Mouse (Mus musculus) E14TG2a.4 (cell line): ENCODE results near the gene Tex21.

Source experiments
- H3K27me3 ChIP-seq: 2 replicates; pipeline ENCODE4 v1.6.1; 2014; ENCODE audit warnings: low read length, control low read depth; ENCODE audit not compliant: insufficient read depth
- H3K36me3 ChIP-seq: 2 replicates; pipeline ENCODE4 v1.6.1; 2014; ENCODE audit warnings: low read length, control low read depth; ENCODE audit not compliant: insufficient read depth
- H3K4me1 ChIP-seq: replicated peaks from 2 replicates; pipeline ENCODE4 v1.6.1; 2014; ENCODE audit warnings: low read depth, low read length, control low read depth
- H3K4me3 ChIP-seq: replicated peaks from 2 replicates; pipeline ENCODE4 v1.5.1; 2014; ENCODE audit warnings: mild to moderate bottlenecking, low read length
- H3K9me3 ChIP-seq: 2 replicates; pipeline ENCODE4 v1.6.1; 2014; ENCODE audit warnings: low read length, control low read depth
- CTCF ChIP-seq: conservative IDR thresholded peaks from 2 replicates; pipeline ENCODE4 v1.5.1; 2014; ENCODE audit warnings: low read length
- NANOG ChIP-seq: IDR thresholded peaks from 2 replicates; pipeline ENCODE4 v1.6.1; 2014; ENCODE audit warnings: borderline replicate concordance, low read length, mixed read lengths
- POU5F1 ChIP-seq: IDR thresholded peaks from 2 replicates; pipeline ENCODE4 v1.6.1; 2014; ENCODE audit warnings: low read length, borderline replicate concordance

The Tex21 gene

DNA sequence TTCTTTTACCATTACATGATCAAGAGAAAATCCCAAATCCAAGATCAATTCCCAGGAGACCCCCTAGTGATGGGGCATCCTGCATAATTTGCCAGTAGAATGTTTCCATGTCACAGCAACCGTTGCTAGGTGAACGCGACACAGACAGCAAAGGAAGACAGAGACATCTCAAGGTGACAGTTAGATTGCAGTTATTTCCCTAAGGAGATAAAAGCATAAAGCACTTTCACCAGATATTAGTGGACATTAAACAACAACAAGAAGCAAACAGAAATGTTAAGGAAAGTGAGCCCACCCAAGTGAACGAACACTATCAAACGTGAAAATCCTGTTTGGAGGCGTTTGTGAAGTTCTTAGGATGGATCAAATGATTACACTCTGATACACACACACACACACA is at the start of gene Tex21:
Tex21 (minus strand) TSS at position 101 of the 400 bp plus-strand sequence.
- TF ChIP-seq NANOG (no peak), CTCF (no peak), POU5F1 (no peak)
- H3K4me3 ChIP-seq = no peak within 1 kb of the TSS
- H3K36me3 ChIP-seq = no peaks in the 10 kb centered on the region
- H3K9me3 ChIP-seq = no peaks in the 10 kb centered on the region
- H3K27me3 ChIP-seq = no peaks in the 10 kb centered on the region
- H3K4me1 ChIP-seq = peaks cover 38% of the 10 kb centered on the region

DNA sequence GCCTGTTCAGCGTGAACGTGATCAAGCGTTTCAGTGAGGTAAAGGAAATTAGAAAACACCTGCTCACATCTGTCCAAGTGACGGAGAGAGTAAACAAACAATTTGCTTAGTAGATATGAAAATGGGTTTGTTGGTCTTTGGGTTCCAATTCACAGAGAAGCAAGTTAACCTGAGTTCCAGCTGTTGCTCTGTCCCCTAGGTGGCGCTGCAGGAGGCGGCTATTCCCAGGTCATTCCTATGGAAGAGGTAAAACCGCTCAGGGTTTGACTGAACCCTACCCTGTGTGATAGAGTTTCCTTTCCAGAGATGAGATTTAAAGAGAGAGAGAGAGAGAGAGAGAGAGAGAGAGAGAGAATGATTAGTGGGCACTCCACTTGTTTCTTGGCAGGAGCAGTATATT is 46.6 kb upstream of the Tex21 start:
- Histone ChIP-seq H3K4me3 (no peak overlapping the region), H3K27me3 (no peaks in the 10 kb centered on the region), H3K36me3 (peaks cover 98% of the 10 kb centered on the region), H3K9me3 (no peaks in the 10 kb centered on the region), H3K4me1 (peaks cover 44% of the 10 kb centered on the region)
- no peak for TF ChIP-seq POU5F1
- TF ChIP-seq CTCF = peak; percentile 83
- TF ChIP-seq NANOG = no peak

DNA sequence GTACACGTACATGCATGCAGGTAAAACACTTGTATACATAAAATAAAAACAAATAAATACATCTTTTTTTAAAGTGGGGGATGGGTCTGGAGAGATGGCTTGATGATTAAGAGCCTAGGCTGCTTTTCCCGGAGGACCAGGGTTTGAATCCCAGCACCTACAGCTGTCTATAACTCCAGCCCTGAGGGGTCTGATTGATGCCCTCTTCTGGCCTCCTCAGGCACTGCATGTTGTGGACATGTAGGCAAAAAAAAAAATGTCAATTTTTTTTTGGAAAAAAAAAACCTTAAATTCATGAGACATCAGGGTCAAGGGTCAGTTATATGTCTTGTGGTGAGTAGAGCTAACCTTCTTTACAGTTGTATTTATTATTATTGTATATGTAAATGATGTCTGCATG is 43.7 kb upstream of the Tex21 start:
- H3K9me3 ChIP-seq = no peaks in the 10 kb centered on the region

DNA sequence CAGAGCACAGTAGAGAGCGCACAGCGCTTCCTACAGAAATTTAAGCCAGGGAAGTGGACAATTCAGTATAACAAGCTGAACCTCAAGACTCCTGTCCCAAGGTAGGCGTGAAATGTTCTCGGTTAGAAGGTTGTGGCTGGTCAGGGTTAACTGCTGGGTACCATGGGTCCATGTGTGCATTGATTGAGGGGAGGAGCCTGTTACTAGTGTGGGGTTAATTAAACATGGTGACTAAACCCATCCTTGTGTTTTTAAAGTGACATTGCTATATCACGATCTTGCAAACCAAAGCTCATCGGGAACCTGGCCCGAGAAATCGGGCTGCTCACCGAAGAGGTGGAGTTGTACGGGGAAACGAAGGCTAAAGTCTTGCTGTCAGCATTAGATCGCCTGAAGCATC is 42.9 kb upstream of the Tex21 start:
- Histone ChIP-seq H3K9me3 (no peaks in the 10 kb centered on the region), H3K4me3 (no peak overlapping the region), H3K4me1 (peaks cover 48% of the 10 kb centered on the region), H3K36me3 (peaks cover 94% of the 10 kb centered on the region), H3K27me3 (no peaks in the 10 kb centered on the region)
- no peak for TF ChIP-seq POU5F1
- no peak for TF ChIP-seq NANOG
- no peak for TF ChIP-seq CTCF

More for the DNA sequence above, 43.7 kb upstream of the Tex21 start:
- Histone ChIP-seq H3K27me3 (no peaks in the 10 kb centered on the region), H3K4me3 (no peak overlapping the region), H3K36me3 (peaks cover 95% of the 10 kb centered on the region), H3K4me1 (peaks cover 48% of the 10 kb centered on the region)
- no peak for TF ChIP-seq POU5F1
- TF ChIP-seq CTCF = peak; percentile 64
- TF ChIP-seq NANOG = no peak

DNA sequence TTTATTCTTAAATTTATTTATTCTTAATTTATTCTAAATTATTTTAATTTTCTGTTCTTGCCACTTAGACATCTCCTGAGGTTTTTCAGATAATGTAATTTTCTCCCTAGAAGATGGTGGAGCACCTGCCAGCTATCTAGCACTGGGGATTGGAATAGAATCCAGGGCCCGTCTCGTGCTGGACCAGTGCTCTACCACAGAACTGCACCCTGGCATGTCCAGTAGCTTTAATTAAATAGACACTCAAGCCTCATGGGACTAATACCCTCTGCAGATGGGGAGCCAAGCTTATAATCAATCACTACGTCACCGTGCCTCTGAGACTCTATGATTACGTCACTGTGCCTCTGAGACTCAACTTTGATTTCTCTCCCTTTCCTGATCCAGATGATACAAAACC is 41.9 kb upstream of the Tex21 start:
- peaks cover 94% of the 10 kb centered on the region for H3K36me3 ChIP-seq
- peaks cover 48% of the 10 kb centered on the region for H3K4me1 ChIP-seq
- no peaks in the 10 kb centered on the region for H3K27me3 ChIP-seq
- H3K4me3 ChIP-seq = no peak overlapping the region
- no peak for TF ChIP-seq POU5F1
- TF ChIP-seq NANOG = no peak
- no peak for TF ChIP-seq CTCF
- no peaks in the 10 kb centered on the region for H3K9me3 ChIP-seq

DNA sequence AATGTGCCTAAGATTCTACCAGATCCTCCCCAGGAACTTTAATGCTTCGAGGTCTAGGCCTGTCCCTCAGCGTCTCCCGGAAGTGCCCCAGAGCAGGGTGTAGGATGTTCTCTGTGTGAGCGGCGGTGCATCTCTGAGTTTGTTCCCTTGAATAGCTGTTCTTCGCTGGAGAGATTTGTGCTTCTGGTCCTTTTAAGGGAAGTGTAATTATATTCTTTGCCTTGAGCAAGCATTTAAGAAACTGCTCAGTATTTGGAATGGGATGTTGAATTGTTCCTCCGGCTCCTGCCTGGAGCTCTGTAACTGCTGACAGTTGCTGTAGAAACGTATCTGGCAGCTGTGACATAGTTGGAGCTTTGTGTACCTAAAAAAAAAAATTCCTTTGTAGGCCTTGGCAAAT is 41.4 kb upstream of the Tex21 start:
- Histone ChIP-seq H3K4me3 (no peak overlapping the region), H3K27me3 (no peaks in the 10 kb centered on the region), H3K36me3 (peaks cover 95% of the 10 kb centered on the region), H3K9me3 (no peaks in the 10 kb centered on the region), H3K4me1 (peaks cover 46% of the 10 kb centered on the region)
- no peak for TF ChIP-seq CTCF
- no peak for TF ChIP-seq POU5F1
- TF ChIP-seq NANOG = no peak

DNA sequence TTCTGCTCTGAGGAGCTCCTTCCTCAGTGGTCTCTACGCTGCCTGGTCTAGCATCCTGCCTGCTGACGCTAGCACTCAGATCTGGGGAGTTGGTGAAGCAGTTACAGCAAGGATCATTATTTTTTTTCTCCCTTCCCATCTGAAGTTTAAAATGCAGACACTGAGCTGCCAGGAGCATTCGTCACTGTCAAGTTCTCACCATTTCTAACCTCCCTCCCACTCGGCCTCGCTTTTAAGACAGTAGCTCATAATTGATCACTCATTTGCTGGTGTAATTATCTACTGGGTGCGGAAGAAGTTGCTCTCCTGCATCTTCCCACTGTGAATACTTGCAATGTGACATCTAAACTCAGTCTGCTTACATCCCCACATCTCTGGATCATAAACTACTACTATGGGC is 38.9 kb upstream of the Tex21 start:
- no peak for TF ChIP-seq NANOG
- TF ChIP-seq POU5F1 = no peak
- TF ChIP-seq CTCF = no peak
- Histone ChIP-seq H3K9me3 (no peaks in the 10 kb centered on the region), H3K4me1 (peaks cover 32% of the 10 kb centered on the region), H3K27me3 (no peaks in the 10 kb centered on the region), H3K4me3 (no peak overlapping the region), H3K36me3 (peaks cover 95% of the 10 kb centered on the region)

DNA sequence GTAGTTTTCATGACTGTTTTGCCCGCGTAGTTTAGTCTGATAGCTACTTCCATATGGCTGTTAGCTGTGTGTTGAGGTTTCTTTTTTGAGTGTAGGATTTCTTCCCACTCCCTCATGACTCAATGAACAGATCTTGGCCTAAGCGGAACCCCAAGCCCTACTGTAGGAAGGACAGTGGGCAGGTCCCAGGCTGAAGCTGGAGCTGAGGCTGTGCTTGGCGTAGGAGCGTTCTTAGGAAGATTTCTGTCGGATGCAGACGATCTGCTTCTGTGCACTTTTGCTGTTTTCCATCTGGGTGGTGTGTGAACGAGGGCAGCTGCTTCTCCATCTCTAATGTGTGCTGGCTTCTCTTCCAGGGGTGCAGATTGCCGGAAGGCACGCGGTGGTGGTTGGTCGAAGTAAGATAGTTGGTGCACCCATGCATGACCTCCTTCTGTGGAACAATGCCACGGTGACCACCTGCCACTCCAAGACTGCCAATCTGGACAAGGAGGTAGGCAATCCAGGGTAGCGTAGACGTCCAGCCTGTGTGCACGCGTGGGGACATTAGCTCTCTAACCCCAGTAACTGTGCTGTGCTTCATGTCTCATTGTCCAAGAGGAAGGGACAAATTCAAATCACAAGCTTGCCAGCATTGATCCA is 36.1 kb upstream of the Tex21 start:
- TF ChIP-seq CTCF (no peak), NANOG (no peak), POU5F1 (no peak)
- no peaks in the 10 kb centered on the region for H3K9me3 ChIP-seq
- H3K4me1 ChIP-seq = peaks cover 40% of the 10 kb centered on the region
- H3K4me3 ChIP-seq = no peak overlapping the region
- H3K27me3 ChIP-seq = no peaks in the 10 kb centered on the region
- peaks cover 96% of the 10 kb centered on the region for H3K36me3 ChIP-seq

DNA sequence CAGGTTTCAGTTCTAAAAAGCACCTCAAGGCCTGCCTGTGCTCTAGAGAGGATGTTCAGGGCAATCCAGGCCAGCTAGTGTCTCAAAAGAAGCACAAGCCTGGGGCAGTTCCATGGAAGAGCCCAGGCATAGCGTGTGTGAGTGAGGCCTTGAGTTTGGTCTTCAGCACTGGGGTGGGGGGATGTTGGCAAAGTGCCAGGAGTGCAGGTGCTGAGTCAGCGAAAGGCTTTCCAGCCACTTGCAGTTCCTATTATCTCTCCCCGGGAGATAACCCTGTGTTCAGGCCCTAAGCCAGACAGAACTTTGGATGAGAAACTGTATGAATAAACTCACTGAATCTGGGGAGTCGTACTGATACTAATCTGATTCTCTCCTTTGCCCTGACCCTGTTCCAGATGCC is 35.6 kb upstream of the Tex21 start:
- H3K36me3 ChIP-seq = peaks cover 96% of the 10 kb centered on the region
- TF ChIP-seq POU5F1 (no peak), NANOG (no peak), CTCF (no peak)
- no peak overlapping the region for H3K4me3 ChIP-seq
- H3K9me3 ChIP-seq = no peaks in the 10 kb centered on the region
- H3K27me3 ChIP-seq = no peaks in the 10 kb centered on the region
- H3K4me1 ChIP-seq = peaks cover 45% of the 10 kb centered on the region
